Mouse (Mus musculus) bone marrow macrophage, adult 2 months (primary cell): ENCODE results near the gene Mas1.

Experiments used
- CTCF ChIP-seq: IDR thresholded peaks from 2 replicates; pipeline ENCODE4 v1.5.1; 2012; ENCODE audit warnings: low read depth, mild to moderate bottlenecking, low read length, moderate library complexity
- POLR2A ChIP-seq: IDR thresholded peaks from 2 replicates; pipeline ENCODE4 v1.6.1; 2012; ENCODE audit warnings: mild to moderate bottlenecking, low read depth, low read length, borderline replicate concordance

DNA sequence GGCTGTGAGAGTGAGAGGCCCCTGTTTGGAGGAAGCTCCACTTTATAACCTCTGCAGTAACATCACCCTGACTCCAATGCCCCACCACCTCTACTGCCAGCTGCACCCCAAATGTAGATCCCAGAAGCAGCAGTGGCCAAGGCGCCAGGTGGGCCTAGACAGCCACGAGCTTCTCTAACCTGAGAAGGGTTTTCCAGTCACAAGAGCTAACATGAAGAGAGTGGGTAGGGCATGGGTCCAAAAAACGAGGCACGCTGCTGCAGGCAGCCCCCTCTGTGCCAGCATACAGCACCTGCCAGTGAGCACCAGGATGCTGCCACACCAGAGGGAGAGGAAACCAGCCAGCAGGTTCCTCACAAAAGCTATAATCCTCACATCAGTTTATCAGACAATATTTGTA lies 23.1 kb upstream of the Mas1 start:
- TF ChIP-seq POLR2A, result no peak
- no peak for TF ChIP-seq CTCF
